Mouse (Mus musculus): Measurements from ENCODE around the gene Tshz2. TPM values are rescaled to one million over a fixed set of nuclear protein-coding genes. Genes with fewer than 3 reads are reported as not detected.

Gene Tshz2
- polyA plus RNA-seq, 1 experiment: 4.5 TPM

DNA sequence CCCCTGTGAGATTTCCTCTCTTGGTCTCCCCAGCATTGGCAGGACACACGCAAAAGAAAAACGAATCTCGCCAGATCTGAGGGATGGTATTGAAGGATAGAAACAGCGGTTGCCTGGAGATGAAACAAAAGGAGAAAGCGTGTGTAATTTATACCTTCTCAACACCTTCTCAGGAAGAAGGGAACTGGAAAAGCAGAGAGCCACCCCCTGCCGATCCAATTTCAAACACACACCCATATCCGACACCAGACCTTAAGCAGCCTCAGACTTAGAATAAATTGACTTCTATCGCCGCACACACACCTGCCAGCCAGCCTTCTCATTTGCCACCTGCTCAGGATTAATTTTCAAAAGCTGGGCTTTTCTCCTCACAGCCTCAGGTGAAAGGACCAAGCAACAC lies 390.9 kb downstream of the Tshz2 start:
- H3K4me3 ChIP-seq (ENCODE audit: control insufficient read depth, low read depth, low read length): no peak overlapping the region
- H3K27me3 ChIP-seq (ENCODE audit: control insufficient read depth, insufficient read depth, low read length): no peaks in the 10 kb centered on the region
- H3K36me3 ChIP-seq (ENCODE audit: control insufficient read depth, insufficient read depth, low read length): no peaks in the 10 kb centered on the region
- peaks cover 12% of the 10 kb centered on the region for H3K4me1 ChIP-seq (ENCODE audit: control insufficient read depth, insufficient read depth, low read length)
- H3K27ac ChIP-seq (ENCODE audit: control insufficient read depth, insufficient read depth, low read depth, low read length): no peak overlapping the region
- TF ChIP-seq POLR2A (IDR thresholded peaks at IDR 0.05; ENCODE audit: control insufficient read depth, low read depth, low read length) (no peak), CTCF (IDR thresholded peaks at IDR 0.05; ENCODE audit: control insufficient read depth, insufficient read depth, insufficient replicate concordance, low read depth, low read length) (no peak)

- Histone ChIP-seq H3K36me3 (ENCODE audit: control insufficient read depth, insufficient read depth, low read length) (no peaks in the 10 kb centered on the region), H3K4me1 (ENCODE audit: control insufficient read depth, insufficient read depth, low read length) (peaks cover 12% of the 10 kb centered on the region), H3K27me3 (ENCODE audit: control insufficient read depth, insufficient read depth, low read length) (no peaks in the 10 kb centered on the region), H3K27ac (ENCODE audit: control insufficient read depth, insufficient read depth, low read depth, low read length) (peak overlapping the region; percentile 32; the same call in 1 of the 2 replicates), H3K4me3 (ENCODE audit: control insufficient read depth, low read depth, low read length) (peak overlapping the region; percentile 68)
- TF ChIP-seq POLR2A (IDR thresholded peaks at IDR 0.05; ENCODE audit: control insufficient read depth, low read depth, low read length) (no peak), CTCF (IDR thresholded peaks at IDR 0.05; ENCODE audit: control insufficient read depth, insufficient read depth, insufficient replicate concordance, low read depth, low read length) (no peak)
Observed at GRCm38 (mm10) chr2:170024939-170025338, 392.1 kb downstream of the Tshz2 start.

GRCm38 (mm10) chr2:170025896-170026295 lies 393.1 kb downstream of the Tshz2 start:
- Histone ChIP-seq H3K36me3 (ENCODE audit: control insufficient read depth, insufficient read depth, low read length) (no peaks in the 10 kb centered on the region), H3K27ac (ENCODE audit: control insufficient read depth, insufficient read depth, low read depth, low read length) (no peak overlapping the region), H3K4me1 (ENCODE audit: control insufficient read depth, insufficient read depth, low read length) (peaks cover 12% of the 10 kb centered on the region), H3K4me3 (ENCODE audit: control insufficient read depth, low read depth, low read length) (no peak overlapping the region), H3K27me3 (ENCODE audit: control insufficient read depth, insufficient read depth, low read length) (no peaks in the 10 kb centered on the region)
- TF ChIP-seq CTCF (IDR thresholded peaks at IDR 0.05; ENCODE audit: control insufficient read depth, insufficient read depth, insufficient replicate concordance, low read depth, low read length) (no peak), POLR2A (IDR thresholded peaks at IDR 0.05; ENCODE audit: control insufficient read depth, low read depth, low read length) (no peak)

GRCm38 (mm10) chr2:170027837-170028236 lies 395.0 kb downstream of the Tshz2 start:
- TF ChIP-seq POLR2A (IDR thresholded peaks at IDR 0.05; ENCODE audit: control insufficient read depth, low read depth, low read length): no peak
- TF ChIP-seq CTCF (IDR thresholded peaks at IDR 0.05; ENCODE audit: control insufficient read depth, insufficient read depth, insufficient replicate concordance, low read depth, low read length): peak; percentile 81; the same call in 1 of the 2 replicates
- Histone ChIP-seq H3K4me1 (ENCODE audit: control insufficient read depth, insufficient read depth, low read length) (peaks cover 12% of the 10 kb centered on the region), H3K4me3 (ENCODE audit: control insufficient read depth, low read depth, low read length) (no peak overlapping the region), H3K36me3 (ENCODE audit: control insufficient read depth, insufficient read depth, low read length) (no peaks in the 10 kb centered on the region), H3K27ac (ENCODE audit: control insufficient read depth, insufficient read depth, low read depth, low read length) (no peak overlapping the region), H3K27me3 (ENCODE audit: control insufficient read depth, insufficient read depth, low read length) (no peaks in the 10 kb centered on the region)

GRCm38 (mm10) chr2:170028488-170029303 lies 395.9 kb downstream of the Tshz2 start:
- Histone ChIP-seq H3K4me1 (ENCODE audit: control insufficient read depth, insufficient read depth, low read length) (peaks cover 12% of the 10 kb centered on the region), H3K36me3 (ENCODE audit: control insufficient read depth, insufficient read depth, low read length) (no peaks in the 10 kb centered on the region), H3K27me3 (ENCODE audit: control insufficient read depth, insufficient read depth, low read length) (no peaks in the 10 kb centered on the region), H3K4me3 (ENCODE audit: control insufficient read depth, low read depth, low read length) (no peak overlapping the region), H3K27ac (ENCODE audit: control insufficient read depth, insufficient read depth, low read depth, low read length) (no peak overlapping the region)
- TF ChIP-seq CTCF (IDR thresholded peaks at IDR 0.05; ENCODE audit: control insufficient read depth, insufficient read depth, insufficient replicate concordance, low read depth, low read length) (no peak), POLR2A (IDR thresholded peaks at IDR 0.05; ENCODE audit: control insufficient read depth, low read depth, low read length) (no peak)

DNA sequence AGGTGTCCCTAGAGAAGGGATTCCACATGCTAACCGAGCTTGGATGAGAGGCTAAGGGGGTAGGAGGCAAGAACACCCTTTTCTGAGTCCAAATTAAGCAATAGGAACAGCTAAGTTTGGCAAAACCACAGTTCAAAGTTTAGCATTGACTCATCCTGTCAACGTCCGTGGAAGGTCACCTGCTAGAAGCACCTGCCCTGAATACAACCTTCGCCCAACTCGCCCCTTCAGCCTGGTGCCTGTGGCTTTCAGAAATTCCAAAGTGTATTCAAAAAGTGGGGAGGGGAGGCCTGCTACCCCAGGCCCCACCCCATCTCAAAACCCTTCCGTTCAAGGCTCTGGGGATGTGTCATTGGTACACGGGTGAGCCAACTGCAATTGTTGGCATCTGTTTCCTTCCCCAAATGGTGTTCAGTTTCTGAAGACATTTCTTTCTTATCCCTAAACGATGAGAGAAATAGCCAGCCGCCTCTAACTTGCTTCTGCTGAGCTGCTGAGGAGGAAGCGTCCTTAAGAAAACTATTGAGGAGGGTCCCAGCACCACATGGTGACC lies 396.6 kb downstream of the Tshz2 start:
- TF ChIP-seq CTCF (IDR thresholded peaks at IDR 0.05; ENCODE audit: control insufficient read depth, insufficient read depth, insufficient replicate concordance, low read depth, low read length): no peak
- TF ChIP-seq POLR2A (IDR thresholded peaks at IDR 0.05; ENCODE audit: control insufficient read depth, low read depth, low read length): no peak
- no peak overlapping the region for H3K27ac ChIP-seq (ENCODE audit: control insufficient read depth, insufficient read depth, low read depth, low read length)
- no peak overlapping the region for H3K4me3 ChIP-seq (ENCODE audit: control insufficient read depth, low read depth, low read length)
- no peaks in the 10 kb centered on the region for H3K36me3 ChIP-seq (ENCODE audit: control insufficient read depth, insufficient read depth, low read length)
- H3K27me3 ChIP-seq (ENCODE audit: control insufficient read depth, insufficient read depth, low read length): no peaks in the 10 kb centered on the region
- peaks cover 9% of the 10 kb centered on the region for H3K4me1 ChIP-seq (ENCODE audit: control insufficient read depth, insufficient read depth, low read length)

GRCm38 (mm10) chr2:170031226-170031625 lies 398.4 kb downstream of the Tshz2 start:
- no peak overlapping the region for H3K27ac ChIP-seq (ENCODE audit: control insufficient read depth, insufficient read depth, low read depth, low read length)
- H3K27me3 ChIP-seq (ENCODE audit: control insufficient read depth, insufficient read depth, low read length): no peaks in the 10 kb centered on the region
- TF ChIP-seq CTCF (IDR thresholded peaks at IDR 0.05; ENCODE audit: control insufficient read depth, insufficient read depth, insufficient replicate concordance, low read depth, low read length) (no peak), POLR2A (IDR thresholded peaks at IDR 0.05; ENCODE audit: control insufficient read depth, low read depth, low read length) (no peak)
- H3K36me3 ChIP-seq (ENCODE audit: control insufficient read depth, insufficient read depth, low read length): no peaks in the 10 kb centered on the region
- H3K4me3 ChIP-seq (ENCODE audit: control insufficient read depth, low read depth, low read length): no peak overlapping the region
- H3K4me1 ChIP-seq (ENCODE audit: control insufficient read depth, insufficient read depth, low read length): peaks cover 2% of the 10 kb centered on the region
